Mouse (Mus musculus) right cerebral cortex, postnatal 36 days (tissue): ENCODE data around the gene Mfge8.

ENCODE experiments used
- DNase-seq, 2 experiments: peaks; one replicate each; pipeline ENCODE4 v3.0.0; 2022; ENCODE audit warnings: low spot score in 2 of 2, mixed read lengths in 1 of 2

The Mfge8 gene

DNA sequence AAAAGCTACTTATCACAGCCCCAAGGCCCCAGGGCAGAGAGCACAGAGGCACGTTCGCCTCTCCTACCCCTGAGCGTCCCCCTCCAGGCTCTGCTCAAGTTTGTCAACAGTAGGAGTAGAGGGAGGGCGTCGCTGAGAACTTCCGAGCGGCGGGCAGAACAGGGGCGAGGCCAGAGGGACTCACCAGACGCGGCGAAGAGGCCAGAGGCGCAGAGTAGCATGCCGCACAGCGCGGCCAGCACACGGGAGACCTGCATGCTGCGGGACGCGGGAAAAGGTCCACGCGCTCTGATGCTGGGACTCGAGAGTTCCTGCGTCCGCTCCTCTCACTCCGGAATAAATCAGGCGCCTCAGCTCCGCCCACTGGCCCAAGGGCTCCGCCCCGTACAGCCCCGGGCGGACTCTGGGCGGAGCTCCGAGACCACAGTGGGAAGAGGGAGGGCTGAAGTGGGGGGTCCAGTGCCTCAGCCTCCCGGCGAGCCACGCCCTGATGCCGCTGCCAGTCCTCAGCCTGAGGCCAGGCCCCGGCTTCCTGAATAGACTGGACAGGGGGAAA lies at the start of gene Mfge8:
TSS of gene Mfge8 (minus strand) at position 350 of the 556 bp plus-strand sequence.
- peak; percentile 46 to 56 for DNase-seq

DNA sequence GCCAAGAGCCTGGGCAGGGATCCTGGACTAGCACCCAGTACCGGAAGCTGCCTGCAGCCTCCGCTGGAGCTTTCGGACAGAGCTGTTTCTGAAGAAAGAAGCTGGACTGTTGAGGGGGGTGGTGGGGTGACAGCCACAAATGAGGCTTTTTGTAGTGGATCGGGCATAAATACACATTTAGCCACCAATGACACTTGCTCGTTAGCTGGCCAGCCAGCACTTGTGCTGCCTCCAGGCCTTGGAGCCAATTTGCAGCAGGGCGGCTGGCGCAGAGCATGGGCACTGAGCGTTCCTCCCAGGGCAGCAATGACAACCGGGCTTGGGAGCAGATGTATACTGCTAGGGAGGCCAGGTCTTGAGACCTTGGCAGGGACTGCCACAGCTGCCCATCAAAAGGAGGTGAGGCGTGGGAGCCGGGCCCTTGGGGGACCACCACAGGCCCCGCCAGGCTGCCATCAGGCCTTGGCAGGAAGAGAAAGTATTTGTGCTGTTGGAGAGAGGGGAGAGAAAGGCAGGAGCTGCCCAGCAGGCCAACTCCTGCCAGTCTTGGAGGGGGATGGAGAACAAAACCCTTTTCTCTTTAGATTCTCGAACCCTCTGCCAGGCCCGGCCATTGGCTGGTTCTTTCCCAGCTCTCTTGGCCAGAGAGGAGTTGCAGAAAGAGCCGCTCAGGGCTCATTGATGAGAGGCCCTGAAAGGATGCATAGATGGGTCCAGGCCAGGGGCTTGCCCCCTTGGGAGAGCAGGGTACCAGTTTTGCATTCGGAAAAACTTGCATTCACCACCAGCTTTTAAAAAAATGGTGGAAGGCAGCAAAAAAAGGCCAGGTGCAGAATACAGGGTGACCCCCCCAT lies 45.9 kb upstream of the Mfge8 start:
- DNase-seq = peak; percentile 67 to 71

DNA sequence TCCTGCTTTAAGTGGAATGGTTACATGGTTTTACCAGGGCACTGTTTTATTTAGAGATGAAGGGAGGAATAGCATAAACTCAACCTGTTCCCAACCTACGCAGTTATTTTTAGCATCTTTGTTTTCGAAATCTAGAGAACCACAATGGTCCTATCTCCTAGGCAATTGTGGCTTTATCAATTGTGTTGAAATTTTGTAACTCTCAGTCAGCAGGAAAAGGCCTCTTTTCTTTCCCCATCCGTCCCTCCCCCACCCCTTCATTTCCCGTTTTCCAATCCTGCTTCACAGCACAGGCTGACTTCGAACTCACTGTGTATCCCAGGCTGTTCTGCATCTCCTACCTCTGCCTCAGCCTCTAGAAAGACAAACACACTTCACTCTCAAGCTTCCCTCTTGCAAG lies 45.1 kb upstream of the Mfge8 start:
- no peak for DNase-seq

DNA sequence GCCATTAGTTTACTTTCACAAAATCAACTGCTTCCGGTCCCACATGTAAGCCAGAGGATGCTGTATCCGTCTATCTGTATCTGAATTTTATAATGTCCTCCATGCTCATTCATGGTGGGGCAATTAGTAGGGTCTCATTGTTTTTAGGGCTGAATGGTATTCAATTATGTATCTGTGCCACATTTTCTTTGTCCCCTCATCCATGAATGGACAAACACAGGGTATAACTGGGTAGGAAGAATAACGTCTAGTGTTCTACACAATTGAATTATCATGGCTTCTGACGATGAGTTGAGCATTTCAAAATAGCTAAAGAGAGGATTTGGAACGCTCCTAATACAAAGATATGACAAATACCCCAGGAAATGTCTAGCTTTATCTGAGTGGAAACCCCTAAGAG lies 42.6 kb upstream of the Mfge8 start:
- DNase-seq = no peak

DNA sequence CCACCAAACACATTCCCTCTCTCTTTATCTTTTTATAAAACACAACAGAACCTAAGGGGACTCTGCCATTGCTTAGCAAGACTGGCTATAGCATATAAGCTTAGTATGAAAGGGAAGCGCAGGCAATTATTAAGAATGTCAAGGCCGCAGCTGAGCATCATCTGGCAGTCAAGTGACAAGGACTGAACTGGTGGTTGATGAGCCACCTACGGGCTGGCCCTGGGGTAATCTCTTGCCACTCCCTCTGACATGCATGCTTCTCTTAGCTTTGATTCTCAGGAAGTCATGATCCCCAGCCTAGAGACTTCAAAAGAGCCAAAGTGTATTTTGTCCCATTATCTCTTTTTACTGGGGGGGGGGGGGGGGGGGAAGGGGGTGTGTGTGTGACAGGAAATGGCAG lies 41.7 kb upstream of the Mfge8 start:
- DNase-seq = no peak

DNA sequence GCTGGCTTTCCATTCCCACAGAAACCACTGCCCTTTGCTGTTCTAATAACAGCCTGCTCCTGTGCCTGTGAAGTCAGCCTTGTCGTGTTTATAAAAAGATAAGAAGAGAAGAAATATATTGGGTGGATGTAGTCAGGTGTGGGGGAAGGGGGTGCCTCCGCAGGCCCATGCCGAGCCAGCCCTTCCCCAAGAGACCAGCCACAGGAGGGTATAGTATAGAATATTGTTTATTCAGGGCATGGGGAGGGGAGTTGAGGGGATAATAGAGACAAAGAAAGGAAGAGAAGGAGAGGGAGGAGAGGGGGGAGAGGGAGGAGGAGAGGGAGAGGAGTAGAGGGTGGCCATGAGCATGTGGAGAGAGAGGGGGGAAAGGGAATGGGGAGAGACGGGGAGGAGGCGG lies 40.4 kb upstream of the Mfge8 start:
- DNase-seq = no peak

DNA sequence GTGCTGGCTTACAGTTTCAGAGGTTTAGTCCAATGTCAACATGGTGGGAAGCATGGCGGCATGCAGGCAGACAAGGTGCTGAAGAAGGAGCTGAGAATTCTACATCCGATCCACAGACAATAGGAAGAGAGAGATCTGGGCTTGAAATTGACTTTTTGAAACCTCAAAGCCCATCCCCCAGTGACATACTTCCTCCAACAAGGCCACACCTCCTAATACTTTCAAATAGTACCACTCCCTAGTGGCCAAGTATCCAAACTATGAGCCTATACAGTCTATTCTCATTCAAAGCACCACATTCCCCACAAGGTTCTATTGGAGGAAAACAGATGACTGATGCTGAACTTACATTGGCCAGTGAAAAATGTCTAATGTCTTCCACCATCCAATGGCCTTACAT lies 38.7 kb upstream of the Mfge8 start:
- DNase-seq = no peak

DNA sequence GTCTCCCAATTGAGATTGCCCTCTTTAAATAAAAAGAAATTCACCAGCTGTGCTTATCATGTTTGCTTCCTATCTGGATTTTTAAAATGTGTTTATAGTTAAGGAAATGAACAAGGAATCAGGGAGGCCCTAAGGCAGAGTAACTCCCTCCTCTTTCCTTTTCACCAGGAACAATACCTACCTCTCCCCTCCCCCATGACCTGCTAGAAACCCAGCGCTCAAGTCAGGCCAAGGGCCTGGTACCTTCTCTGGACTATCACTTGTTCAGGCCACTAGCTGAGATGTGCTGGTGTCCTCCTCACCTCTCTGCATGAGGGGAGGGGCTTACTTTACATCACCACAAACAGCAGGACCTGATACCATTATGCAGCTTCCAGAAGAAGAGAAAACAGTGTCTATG lies 34.6 kb upstream of the Mfge8 start:
- no peak for DNase-seq

DNA sequence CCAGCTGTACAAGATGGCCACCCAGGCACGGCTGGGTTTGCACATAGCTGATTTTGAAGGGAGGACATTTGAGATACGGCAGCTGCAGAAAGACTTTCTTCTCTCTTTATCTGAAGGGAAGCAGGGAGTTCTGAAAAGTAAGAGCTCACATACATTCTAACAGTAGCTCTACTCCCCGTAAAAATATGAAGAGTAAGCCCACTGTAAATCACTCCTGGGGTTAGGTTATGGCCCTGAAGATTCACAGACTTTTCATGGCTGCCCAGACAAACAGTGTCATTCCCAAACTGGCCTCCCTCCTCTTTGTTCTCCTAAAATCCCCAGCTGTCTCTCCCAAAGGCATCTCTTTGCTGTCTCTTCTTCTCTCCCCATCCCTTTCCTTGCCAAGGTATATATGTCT lies 24.9 kb upstream of the Mfge8 start:
- DNase-seq = no peak

DNA sequence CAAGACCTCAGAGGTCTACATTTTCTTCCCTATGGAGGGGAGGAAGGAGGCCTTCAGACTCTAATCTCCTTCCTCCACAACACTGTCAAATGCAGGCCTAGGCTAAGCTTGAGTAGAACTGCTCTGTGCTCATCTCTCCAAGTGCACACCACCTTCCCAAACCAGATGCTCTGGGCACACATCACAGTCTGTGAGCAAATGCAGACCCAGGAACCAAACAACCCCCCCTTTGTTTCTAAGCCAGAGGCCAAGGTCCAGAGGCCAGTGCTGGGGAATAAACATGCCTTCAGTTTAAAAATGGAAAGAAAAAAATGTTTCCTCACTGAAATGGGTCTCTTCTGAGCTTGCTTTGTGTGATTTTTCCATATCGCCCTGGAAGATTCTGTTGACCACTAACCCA lies 22.9 kb upstream of the Mfge8 start:
- no peak for DNase-seq

DNA sequence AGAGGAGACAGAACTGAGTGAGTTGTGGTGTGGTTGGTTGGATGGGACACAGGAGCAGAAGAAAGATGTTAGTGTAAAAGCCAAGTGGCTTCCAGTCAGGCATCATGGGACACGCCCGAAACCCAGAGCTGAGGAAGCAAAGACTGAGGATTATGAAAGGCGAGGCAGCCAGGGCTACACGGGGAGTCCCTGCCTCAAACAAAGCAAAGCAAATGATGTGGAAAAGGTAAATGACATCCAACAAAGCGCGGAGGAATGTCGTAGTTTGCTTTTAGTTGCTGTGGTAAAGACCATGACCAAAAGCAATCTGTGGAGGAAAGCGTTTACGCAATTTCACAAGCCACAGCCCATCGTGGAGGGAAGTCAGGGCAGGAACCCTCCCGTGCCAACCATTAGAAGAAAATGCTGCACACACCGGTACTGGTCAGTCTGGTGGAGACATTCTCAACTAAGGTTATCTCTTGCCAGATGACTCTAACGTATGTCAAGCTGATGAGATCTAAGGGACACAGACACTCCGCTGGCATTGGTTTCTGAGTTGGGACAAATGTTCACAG lies 18.2 kb upstream of the Mfge8 start:
- no peak for DNase-seq

DNA sequence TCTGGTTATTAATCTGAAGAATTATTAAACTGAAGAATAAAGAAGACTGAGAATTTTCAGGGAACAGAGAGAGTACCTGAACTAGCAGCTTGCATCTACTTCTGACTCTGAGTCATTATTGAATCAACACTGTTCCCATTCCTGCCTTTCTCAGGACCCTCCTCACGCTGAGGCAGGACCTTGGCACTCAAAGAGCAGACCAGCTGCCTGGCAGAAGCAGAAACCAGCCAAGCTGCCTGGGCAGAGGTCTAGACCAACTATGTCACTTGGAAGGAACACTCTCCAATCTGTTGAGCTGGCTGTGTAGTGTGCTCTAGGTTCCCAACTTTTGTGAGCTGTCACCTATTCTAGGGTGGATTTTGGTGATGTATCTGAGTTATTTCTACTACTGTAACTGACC lies 10.5 kb upstream of the Mfge8 start:
- DNase-seq = no peak

DNA sequence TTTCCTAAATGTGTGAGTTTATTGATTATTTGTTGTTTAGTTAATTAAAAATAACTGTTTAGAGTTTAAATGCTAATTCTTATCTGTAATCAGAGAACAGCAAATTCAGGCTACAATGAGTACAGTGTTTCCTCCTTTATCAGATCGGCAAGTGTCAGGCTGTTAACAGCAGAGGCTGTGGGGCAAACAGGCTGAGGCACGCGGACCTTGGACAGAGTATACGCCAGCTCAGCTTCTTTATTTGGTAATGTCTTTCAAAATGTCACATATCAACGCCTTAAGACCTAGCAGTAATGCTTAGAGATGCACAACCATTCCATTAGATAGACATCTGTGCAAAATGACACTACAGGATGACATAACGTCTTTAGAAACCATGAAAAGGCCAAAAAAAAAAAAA lies 662 bp upstream of the Mfge8 start:
- DNase-seq = no peak

DNA sequence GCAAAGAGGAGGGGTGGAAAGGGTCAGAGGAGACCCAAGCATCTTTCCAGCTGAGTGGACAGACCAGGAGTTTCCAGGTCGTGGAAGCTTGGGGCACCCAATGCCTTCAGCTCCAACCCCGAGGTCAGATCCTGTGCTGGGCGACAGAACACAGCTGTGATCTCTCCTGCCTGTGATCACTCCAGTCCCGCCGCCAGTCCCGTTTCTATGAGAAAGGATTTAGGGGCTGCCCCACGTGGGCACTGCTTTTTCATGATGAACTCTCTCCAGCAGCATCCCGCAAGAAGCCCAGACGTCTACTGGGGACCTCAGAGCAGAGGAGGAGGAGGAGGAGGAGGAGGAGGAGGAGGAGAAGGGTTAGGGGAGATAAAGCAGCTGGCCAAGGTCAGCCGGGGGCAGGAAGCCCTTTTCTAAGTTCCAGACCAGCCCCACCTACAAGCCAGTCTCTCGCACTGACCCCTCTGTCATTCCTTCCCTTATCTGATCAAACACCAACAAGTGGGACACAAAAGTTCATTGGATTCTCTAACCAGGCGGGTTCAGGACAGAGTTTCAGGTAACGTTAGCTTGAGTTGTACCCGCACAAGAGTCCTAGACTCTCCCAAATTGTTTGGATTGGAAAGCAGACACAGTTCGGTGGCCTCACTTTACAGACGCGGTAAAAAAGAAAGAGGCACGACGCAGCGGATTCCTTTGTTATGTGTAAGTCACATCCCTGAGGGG lies 768 bp downstream of the Mfge8 start:
- no peak for DNase-seq

DNA sequence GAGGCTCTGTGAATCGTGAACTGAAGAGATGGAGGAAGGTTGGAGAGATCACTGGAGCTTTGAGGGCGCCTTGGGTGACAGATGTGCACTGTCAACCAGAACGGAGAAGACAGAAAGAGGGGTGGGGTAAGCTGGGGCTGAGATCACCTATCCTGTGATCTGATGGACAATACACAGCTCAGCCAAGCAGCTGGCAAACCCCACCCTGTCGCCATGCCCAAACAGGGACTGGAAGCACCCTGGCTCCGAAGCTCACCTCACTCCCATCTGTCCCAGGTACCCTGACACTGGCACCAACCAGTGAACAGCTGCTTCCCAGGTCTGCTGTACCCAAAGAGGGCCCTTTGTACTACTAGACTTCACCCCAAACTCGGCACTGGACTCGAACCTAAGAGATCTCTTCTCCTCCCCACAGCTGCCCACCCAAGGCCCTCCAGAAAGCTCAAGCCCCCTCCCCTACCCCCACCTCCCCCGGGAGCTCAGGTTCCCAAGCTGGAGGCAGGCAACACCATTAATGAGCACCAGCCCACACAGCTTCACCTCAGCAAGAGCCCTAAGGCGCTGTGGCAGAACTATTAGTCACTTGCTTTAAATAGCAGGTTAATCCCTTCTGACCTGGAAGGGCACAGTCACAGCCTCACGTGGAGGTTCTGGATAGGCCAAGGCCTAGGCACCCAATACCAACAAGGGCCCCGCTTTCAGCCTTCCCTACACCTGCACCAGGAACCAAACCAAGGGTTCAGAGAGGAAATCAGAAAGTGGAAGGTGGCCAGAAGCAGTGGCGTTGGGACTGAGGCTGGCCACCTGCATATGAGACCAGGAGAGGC lies 1.6 kb downstream of the Mfge8 start:
- no peak for DNase-seq

DNA sequence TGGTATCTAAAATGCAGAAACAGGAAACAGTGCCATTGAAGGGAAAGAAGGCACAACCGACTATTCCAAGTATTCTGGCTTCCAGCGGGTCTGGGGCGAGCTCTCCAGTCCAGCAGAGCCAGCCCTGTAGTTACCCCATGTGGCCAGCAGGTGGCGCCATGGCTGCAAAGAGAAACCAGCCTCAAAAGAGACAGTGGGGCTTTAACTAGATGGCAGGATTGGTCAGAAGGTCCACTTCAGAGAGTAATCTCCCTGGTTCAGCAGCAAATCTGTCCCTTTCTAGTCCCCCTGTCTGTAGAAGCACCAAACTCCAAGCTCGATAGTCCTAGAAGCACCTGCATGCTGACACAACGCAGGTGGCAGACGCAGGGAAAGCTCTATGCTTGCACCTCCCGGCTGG lies 8.0 kb downstream of the Mfge8 start:
- DNase-seq = peak; percentile 31 to 74

DNA sequence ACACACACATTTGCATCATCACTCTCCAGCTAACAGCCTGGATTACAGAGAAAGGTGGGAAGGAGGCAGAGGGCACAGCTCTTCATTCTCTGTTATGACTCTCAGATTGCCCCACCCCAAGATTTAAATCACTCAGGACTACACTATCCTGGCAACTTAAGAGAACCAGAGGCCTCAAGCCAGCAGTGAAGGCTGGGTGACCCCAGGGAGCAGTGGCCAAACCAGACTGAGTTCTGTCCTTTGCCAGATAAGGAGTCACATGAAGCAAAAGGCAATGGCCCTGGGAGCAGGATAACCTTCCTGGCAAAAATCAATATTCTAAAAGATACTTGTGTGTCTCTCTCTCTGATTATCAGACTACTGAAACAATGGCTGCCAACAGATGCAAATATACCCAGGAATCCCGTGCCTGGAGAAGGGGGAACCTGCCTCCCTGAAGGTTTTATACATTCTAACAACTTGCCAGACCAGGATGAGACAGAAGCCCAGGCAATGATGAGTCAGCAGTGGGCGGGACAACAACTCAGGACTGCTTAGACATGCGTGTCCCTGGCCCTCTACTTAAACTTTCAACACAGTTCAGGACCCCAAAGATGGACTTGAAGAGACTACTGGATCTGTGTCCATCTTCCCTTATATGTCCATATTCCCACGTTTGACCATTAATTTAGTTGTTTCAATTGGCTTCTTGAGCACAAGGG lies 8.8 kb downstream of the Mfge8 start:
- no peak for DNase-seq

DNA sequence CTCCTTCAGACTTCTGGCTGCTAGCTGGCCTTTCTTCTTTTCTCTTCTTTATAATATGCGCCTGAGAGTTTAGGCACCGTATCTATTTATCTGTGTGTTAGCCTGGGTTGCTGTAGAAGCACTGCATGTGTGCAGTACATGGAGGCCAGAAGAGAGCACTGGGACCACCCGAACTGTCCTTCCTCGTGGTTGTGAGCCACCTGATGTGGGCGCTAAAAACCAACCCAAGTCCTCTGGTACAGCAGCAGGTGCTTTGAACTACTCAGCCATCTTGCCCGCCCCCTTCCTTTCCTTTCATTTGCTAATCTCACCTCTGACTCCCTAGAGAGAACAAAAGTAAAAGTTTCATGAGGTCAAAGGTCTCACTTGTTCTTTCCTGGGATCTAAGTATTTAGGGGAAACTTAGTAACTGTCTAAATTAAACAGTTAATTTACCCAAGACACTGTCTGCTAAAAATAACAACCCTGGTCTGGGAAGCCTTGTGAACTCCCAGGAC lies 9.5 kb downstream of the Mfge8 start:
- no peak for DNase-seq

DNA sequence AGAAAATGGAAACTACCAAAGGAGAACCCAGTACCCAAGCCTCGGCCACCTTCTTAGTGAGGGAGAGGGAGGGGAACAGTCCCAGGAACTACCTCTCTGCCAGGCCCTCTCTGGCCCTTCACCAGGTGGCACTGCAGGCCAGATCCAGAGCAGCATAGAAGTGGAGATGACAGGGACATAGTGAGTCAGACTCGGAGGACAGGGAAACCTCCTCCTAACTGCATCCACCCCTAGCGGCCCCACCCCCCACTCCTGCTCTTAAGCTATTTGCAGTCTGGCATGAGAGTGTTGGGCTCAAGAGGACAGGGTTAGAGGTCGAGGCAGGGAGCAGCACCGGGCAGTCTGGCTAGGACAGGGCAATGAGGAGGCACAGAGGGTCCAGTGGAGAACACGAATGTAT lies 15.5 kb downstream of the Mfge8 start:
- DNase-seq = no peak

DNA sequence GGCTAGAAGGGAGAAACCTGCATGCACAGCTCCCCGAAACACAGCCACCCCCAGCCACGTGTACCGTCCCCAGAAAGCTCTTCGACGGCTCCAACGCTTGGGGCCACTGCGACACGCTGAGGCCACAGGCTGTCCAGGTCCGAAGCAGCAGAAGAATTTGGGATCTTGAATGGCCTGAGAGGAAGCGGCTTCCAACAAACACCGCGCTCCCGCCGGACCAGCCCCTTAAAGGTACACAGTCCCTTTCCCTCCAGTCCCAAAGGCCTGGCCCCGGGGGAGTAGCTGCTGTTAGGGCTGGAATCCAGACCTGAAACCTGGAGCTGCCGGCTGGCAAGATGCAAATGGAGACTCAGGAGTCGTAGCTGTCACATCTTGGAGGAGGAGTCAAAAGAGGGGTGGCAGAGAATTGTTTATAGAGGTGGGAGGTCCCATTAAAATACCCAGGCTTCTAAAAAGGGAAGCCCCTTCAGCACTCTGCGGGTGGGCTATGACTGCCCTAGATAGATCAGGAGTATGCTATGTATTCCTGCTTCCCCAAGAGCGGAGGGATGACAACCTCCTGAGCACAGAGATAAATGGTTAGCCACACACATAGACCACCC lies 17.9 kb downstream of the Mfge8 start, which contains the start of gene Hapln3:
TSS of gene Hapln3 (minus strand) at position 176 of the 602 bp plus-strand sequence.
- no peak for DNase-seq
